Mouse (Mus musculus) G1E (cell line): ENCODE results near the gene Hspb11.

Source experiments
- CTCF ChIP-seq: IDR thresholded peaks from 2 replicates; pipeline ENCODE4 v1.5.1; 2012; ENCODE audit warnings: low read depth, low read length, inconsistent platforms, mixed read lengths
- GATA1 ChIP-seq: IDR thresholded peaks from 2 replicates; pipeline ENCODE4 v1.6.1; 2012; ENCODE audit warnings: borderline replicate concordance, low read length, inconsistent platforms, mixed read lengths
- GATA2 ChIP-seq: IDR thresholded peaks from 2 replicates; pipeline ENCODE4 v1.6.1; 2012; ENCODE audit warnings: low read depth, low read length, inconsistent platforms, borderline replicate concordance
- TAL1 ChIP-seq: conservative IDR thresholded peaks from 2 replicates; pipeline ENCODE4 v1.6.1; 2012; ENCODE audit warnings: low read depth, low read length, inconsistent platforms, mixed read lengths

DNA sequence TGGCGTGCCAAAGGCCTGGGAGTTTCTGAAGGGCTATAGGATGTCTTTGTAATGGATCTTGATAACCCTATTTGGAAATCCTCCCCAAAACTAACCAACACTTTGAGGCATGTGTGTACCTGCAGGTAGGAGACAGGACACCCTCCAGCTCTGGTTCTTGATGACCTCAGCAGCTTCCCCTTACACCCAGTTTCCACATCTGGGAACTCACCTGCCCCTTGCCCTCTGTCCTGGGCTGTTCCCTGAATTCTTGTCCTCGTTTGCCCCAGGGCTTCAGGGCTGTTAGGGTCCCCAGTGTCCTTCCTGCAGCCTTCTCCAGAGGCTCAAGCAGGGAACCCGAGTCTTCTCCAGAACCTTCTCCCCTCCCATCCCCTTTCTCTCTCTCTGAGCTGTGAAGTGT, 50.1 kb downstream of the Hspb11 start:
- TF ChIP-seq CTCF (no peak), TAL1 (no peak), GATA1 (no peak), GATA2 (no peak)
